Mouse (Mus musculus) stomach, postnatal 0 days (tissue): Measurements from ENCODE around the gene Rtraf. TPM values are rescaled to one million over a fixed set of nuclear protein-coding genes. Genes with fewer than 3 reads are reported as not detected.

Experiments used
- ATAC-seq: fragments of 200-750 bp; cut with Nextera tagmentation; 2 replicates; pipeline ENCODE4 v1.8.0; 2017; ENCODE audit not compliant: low FRiP score, low TSS enrichment
- DNase-seq: peaks from one replicate; pipeline ENCODE4 v3.0.0-alpha.2; 2016; ENCODE audit warnings: low spot score
- H3K27ac ChIP-seq: fragments of 300-500 bp; sonication (generic); replicated peaks from 2 replicates; pipeline ENCODE4 v1.5.1; 2014; ENCODE audit warnings: mild to moderate bottlenecking, control low read depth
- H3K27me3 ChIP-seq: fragments of 300-500 bp; sonication (generic); 2 replicates; pipeline ENCODE4 v1.6.1; 2014; ENCODE audit warnings: low read length; ENCODE audit not compliant: control insufficient read depth, insufficient read depth
- H3K36me3 ChIP-seq: fragments of 300-500 bp; sonication (generic); 2 replicates; pipeline ENCODE4 v1.6.1; 2014; ENCODE audit warnings: low read length, mixed read lengths; ENCODE audit not compliant: control insufficient read depth, insufficient read depth
- H3K4me1 ChIP-seq: fragments of 300-500 bp; sonication (generic); replicated peaks from 2 replicates; pipeline ENCODE4 v1.6.1; 2014; ENCODE audit warnings: antibody characterized with exemption; ENCODE audit not compliant: control insufficient read depth, insufficient read depth
- H3K4me2 ChIP-seq: fragments of 300-500 bp; sonication (generic); replicated peaks from 2 replicates; pipeline ENCODE4 v1.6.1; 2014; ENCODE audit warnings: low read depth, mild to moderate bottlenecking, control low read depth, moderate library complexity
- H3K4me3 ChIP-seq: fragments of 300-500 bp; sonication (generic); 2 replicates; pipeline ENCODE4 v1.5.1; 2014; ENCODE audit warnings: low read depth, low read length, control low read depth
- H3K9ac ChIP-seq: fragments of 300-500 bp; sonication (generic); 2 replicates; pipeline ENCODE4 v1.6.1; 2014; ENCODE audit warnings: mild to moderate bottlenecking, low read length, control low read depth, mixed read lengths
- H3K9me3 ChIP-seq: fragments of 300-500 bp; sonication (generic); 2 replicates; pipeline ENCODE4 v1.6.1; 2016; ENCODE audit warnings: low read length; ENCODE audit not compliant: control insufficient read depth
- CTCF ChIP-seq: IDR thresholded peaks from 2 replicates; pipeline ENCODE4 v1.5.1; 2016; ENCODE audit warnings: antibody characterized with exemption, low read depth, mild to moderate bottlenecking, moderate library complexity
- EP300 ChIP-seq: optimal IDR thresholded peaks from 2 replicates; pipeline ENCODE3; 2016; ENCODE audit warnings: antibody characterized with exemption
- WGBS: fragments of 180-500 bp; shearing (Covaris S2); extraction: QIAGEN DNeasy Blood & Tissue Kit; methylation state at CpG from one replicate; pipeline ENCODE4 v1.1.7; 2014; 5-methylcytosine and 5-hydroxymethylcytosine counted together
- polyA plus RNA-seq: library from polyadenylated mRNA; unstranded; fragments of >200 nt; fragmentation: Nextera tagmentation; extraction: Ambion mirVana; gene quantifications from 2 replicates; pipeline ENCODE4 v1.2.1, GENCODE M21; 2015

Rtraf gene
- polyA plus RNA-seq, 1 experiment from 2014 or later = 157 TPM

DNA sequence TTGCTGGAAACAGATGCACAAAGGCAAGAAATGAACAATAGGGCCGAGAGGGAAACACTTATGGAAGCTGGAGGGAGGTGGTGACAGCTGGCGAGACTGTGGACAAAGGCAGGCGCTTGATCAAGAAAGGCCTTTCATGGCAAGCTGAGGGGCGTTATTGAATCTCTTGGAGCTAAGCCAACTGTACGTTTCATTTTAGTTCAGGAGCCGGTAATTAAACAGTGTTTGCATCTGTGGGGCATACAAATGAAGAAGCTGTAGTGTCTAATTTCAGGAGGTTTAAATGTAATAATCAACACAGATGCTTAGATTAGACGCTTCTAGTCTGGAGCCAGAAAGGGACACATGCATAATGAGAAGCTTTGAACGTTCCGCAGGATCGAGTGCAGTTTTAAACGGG lies 1.9 kb upstream of the Rtraf start:
- H3K27ac ChIP-seq = no peak overlapping the region
- H3K27me3 ChIP-seq = no peaks in the 10 kb centered on the region
- DNase-seq (no peak), ATAC-seq (no peak)
- no peak overlapping the region for H3K9ac ChIP-seq
- 61% methylated on average over 11 of the region's 11 CpGs for WGBS
- H3K4me3 ChIP-seq = no peak overlapping the region
- H3K4me2 ChIP-seq = no peak overlapping the region
- H3K36me3 ChIP-seq = no peaks in the 10 kb centered on the region
- no peaks in the 10 kb centered on the region for H3K9me3 ChIP-seq
- H3K4me1 ChIP-seq = no peaks in the 10 kb centered on the region
- TF ChIP-seq EP300 = no peak
- no peak for TF ChIP-seq CTCF

DNA sequence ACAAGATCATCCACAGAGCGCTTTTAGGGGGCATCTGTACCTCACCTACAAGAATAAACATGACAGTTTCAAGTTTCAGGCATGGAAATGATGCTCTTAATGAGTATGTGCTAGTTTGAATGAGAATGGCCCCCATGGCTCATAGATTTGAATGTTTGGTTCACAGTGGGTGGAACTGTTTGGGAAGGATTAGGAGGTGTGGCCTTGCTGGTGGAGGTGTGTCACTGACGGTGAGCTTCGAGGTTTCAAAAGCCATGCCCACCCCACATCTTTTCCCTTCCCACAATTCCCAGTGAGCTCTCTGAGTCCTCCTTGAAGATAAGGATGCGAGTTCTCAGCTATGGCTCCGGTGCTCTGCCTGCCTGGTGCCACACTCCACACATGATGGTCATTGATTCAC lies 1.9 kb downstream of the Rtraf start:
- Histone ChIP-seq H3K4me3 (no peak overlapping the region), H3K4me1 (no peaks in the 10 kb centered on the region), H3K27me3 (no peaks in the 10 kb centered on the region), H3K9ac (no peak overlapping the region), H3K36me3 (peaks cover 2% of the 10 kb centered on the region; the same call in 1 of the 2 replicates), H3K9me3 (no peaks in the 10 kb centered on the region), H3K27ac (no peak overlapping the region), H3K4me2 (no peak overlapping the region)
- 97% methylated on average over 5 of the region's 5 CpGs for WGBS
- ATAC-seq (no peak), DNase-seq (no peak)
- TF ChIP-seq CTCF (no peak), EP300 (no peak)

DNA sequence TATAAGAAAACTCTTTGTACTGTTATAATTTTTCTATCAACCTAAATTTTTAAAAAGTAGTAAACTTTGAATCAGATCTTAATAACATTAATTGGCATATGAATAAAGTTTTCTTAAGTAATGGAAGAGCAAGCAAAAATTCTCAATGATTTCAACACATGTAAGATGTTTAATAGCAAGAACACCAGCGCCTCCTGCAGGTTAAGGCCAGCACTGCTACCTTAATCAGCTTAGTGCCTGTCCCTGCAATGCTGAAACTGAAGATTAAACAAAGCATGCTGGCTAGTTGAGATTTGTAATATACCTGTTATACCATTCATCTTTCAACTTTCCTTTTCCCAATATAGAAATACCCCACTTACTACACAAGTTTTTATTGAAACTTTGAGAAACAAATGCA lies 5.7 kb downstream of the Rtraf start:
- 13% methylated on average over 1 of the region's 1 CpGs for WGBS
- Histone ChIP-seq H3K36me3 (peaks cover 19% of the 10 kb centered on the region), H3K27ac (no peak overlapping the region), H3K4me1 (no peaks in the 10 kb centered on the region), H3K9ac (no peak overlapping the region), H3K4me3 (no peak overlapping the region), H3K27me3 (no peaks in the 10 kb centered on the region), H3K4me2 (no peak overlapping the region), H3K9me3 (no peaks in the 10 kb centered on the region)
- DNase-seq (peak; percentile 82), ATAC-seq (no peak)
- TF ChIP-seq EP300 = no peak
- peak; percentile 95 for TF ChIP-seq CTCF

DNA sequence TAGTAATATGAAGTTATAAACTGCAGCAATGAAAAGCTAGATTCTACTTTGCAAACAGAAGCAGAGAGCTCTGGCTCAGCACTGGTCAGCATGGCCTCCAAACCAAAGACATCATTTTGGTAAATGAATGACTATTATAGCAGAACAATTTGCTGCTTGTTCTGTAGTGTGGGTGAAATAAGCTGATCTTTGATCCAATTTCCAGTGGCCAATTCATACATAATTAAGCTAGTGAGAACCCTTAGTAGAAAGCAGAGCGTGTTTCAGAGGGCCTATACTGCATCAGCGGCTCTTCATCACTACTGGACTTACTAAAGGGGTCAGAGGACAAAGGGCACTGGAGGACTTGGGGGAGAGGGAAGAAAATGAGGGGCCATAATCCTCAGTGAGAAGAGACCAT lies 10.6 kb downstream of the Rtraf start:
- DNase-seq (no peak), ATAC-seq (no peak)
- no peaks in the 10 kb centered on the region for H3K4me1 ChIP-seq
- no peaks in the 10 kb centered on the region for H3K9me3 ChIP-seq
- WGBS = 87% methylated on average over 2 of the region's 2 CpGs
- H3K4me3 ChIP-seq = no peak overlapping the region
- no peaks in the 10 kb centered on the region for H3K27me3 ChIP-seq
- H3K36me3 ChIP-seq = peaks cover 26% of the 10 kb centered on the region
- no peak overlapping the region for H3K9ac ChIP-seq
- no peak overlapping the region for H3K27ac ChIP-seq
- TF ChIP-seq EP300 = no peak
- no peak for TF ChIP-seq CTCF
- H3K4me2 ChIP-seq = no peak overlapping the region

DNA sequence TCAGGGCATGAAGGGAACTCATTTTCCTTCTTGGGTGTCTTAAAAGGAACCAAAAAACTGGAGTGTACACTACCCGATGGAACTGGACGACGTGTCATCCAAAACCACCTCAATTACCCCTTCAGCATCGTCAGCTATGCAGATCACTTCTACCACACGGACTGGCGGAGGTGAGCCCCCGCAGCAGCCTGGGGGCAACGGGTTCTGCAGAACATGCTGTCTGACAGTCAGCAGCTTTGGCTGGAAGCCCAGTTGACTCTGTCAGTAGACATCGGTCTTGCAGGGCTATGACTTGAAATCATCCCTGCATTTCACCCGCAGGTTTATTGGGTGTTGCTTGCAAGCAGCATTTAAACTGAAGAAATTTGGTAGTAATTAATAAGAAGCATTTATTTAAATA lies 13.7 kb downstream of the Rtraf start:
- Histone ChIP-seq H3K4me2 (no peak overlapping the region), H3K27me3 (no peaks in the 10 kb centered on the region), H3K4me3 (no peak overlapping the region), H3K9me3 (no peaks in the 10 kb centered on the region), H3K27ac (no peak overlapping the region), H3K4me1 (no peaks in the 10 kb centered on the region), H3K36me3 (peaks cover 15% of the 10 kb centered on the region), H3K9ac (no peak overlapping the region)
- 79% methylated on average over 10 of the region's 10 CpGs for WGBS
- TF ChIP-seq CTCF = no peak
- no peak for TF ChIP-seq EP300
- no peak for ATAC-seq
- no peak for DNase-seq

DNA sequence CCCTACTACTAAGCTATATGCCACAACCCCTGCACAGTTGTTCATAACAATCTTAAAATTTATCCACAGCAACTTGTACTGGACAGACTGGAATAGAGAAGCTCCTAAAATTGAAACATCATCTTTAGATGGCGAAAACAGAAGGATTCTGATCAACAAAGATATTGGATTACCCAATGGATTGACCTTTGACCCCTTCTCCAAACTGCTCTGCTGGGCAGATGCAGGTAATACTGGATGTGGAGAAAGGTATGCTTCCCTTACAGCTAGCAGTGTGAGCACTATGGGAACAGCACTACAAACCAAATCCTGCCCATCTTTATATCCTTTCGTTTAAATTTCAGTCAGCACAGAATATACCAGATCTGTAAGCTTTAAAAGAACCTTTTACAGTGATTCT lies 15.8 kb downstream of the Rtraf start:
- DNase-seq (no peak), ATAC-seq (no peak)
- no peaks in the 10 kb centered on the region for H3K4me1 ChIP-seq
- H3K9ac ChIP-seq = no peak overlapping the region
- no peak overlapping the region for H3K27ac ChIP-seq
- no peaks in the 10 kb centered on the region for H3K9me3 ChIP-seq
- TF ChIP-seq EP300 (no peak), CTCF (no peak)
- peaks cover 8% of the 10 kb centered on the region; the same call in 1 of the 2 replicates for H3K36me3 ChIP-seq
- no peak overlapping the region for H3K4me3 ChIP-seq
- no peaks in the 10 kb centered on the region for H3K27me3 ChIP-seq
- H3K4me2 ChIP-seq = no peak overlapping the region
- 85% methylated on average over 2 of the region's 2 CpGs for WGBS
